Mouse (Mus musculus): ENCODE data around the gene Flt3.

Flt3 gene

GRCm38 (mm10) chr5:147291764-147292505, 108.4 kb downstream of the Flt3 start:
- DNase-seq (ENCODE audit: low spot score in 2 of 2) = no peak

- no peak for DNase-seq (ENCODE audit: low spot score in 2 of 2)
Observed at GRCm38 (mm10) chr5:147284365-147284764, 115.9 kb downstream of the Flt3 start.
